Mouse (Mus musculus) midbrain, embryonic 14.5 days (tissue): ENCODE data around the gene Slc7a5. TPM values are rescaled to one million over a fixed set of nuclear protein-coding genes. Genes with fewer than 3 reads are reported as not detected.

Experiments
- ATAC-seq: fragments of 200-750 bp; cut with Nextera tagmentation; 2 replicates; pipeline ENCODE4 v1.8.0; 2017; ENCODE audit warnings: moderate number of reproducible peaks, moderate library complexity; ENCODE audit not compliant: low FRiP score, low TSS enrichment
- DNase-seq: peaks from one replicate; pipeline ENCODE4 v3.0.0-alpha.2; 2015
- H3K27ac ChIP-seq: fragments of 300-500 bp; sonication (generic); replicated peaks from 2 replicates; pipeline ENCODE4 v1.5.1; 2014; ENCODE audit warnings: mild to moderate bottlenecking, low read depth, low read length, moderate library complexity
- H3K27me3 ChIP-seq: fragments of 300-500 bp; sonication (generic); 2 replicates; pipeline ENCODE4 v1.6.1; 2014; ENCODE audit warnings: low read length, control low read depth, mixed read lengths; ENCODE audit not compliant: control insufficient read depth, insufficient read depth
- H3K36me3 ChIP-seq: fragments of 300-500 bp; sonication (generic); 2 replicates; pipeline ENCODE4 v1.6.1; 2014; ENCODE audit warnings: low read length, control low read depth; ENCODE audit not compliant: control insufficient read depth, insufficient read depth
- H3K4me1 ChIP-seq: fragments of 300-500 bp; sonication (generic); 2 replicates; pipeline ENCODE4 v1.6.1; 2014; ENCODE audit warnings: mild to moderate bottlenecking, antibody characterized with exemption, low read length, control low read depth; ENCODE audit not compliant: control insufficient read depth, insufficient read depth
- H3K4me2 ChIP-seq: fragments of 300-500 bp; sonication (generic); 2 replicates; pipeline ENCODE4 v1.6.1; 2014; ENCODE audit warnings: mild to moderate bottlenecking, low read length, moderate library complexity
- H3K4me3 ChIP-seq: fragments of 300-500 bp; sonication (generic); replicated peaks from 2 replicates; pipeline ENCODE4 v1.5.1; 2014; ENCODE audit warnings: low read depth, low read length
- H3K9ac ChIP-seq: fragments of 300-500 bp; sonication (generic); replicated peaks from 2 replicates; pipeline ENCODE4 v1.6.1; 2014; ENCODE audit warnings: mild to moderate bottlenecking, low read length, moderate library complexity
- H3K9me3 ChIP-seq: fragments of 300-500 bp; sonication (generic); 2 replicates; pipeline ENCODE4 v1.6.1; 2016; ENCODE audit warnings: low read length, control low read depth, mixed read lengths; ENCODE audit not compliant: control insufficient read depth
- WGBS: fragments of 180-500 bp; shearing (Covaris S2); extraction: QIAGEN DNeasy Blood & Tissue Kit; methylation state at CpG from one replicate; pipeline ENCODE4 v1.1.7; 2014; 5-methylcytosine and 5-hydroxymethylcytosine counted together
- polyA plus RNA-seq: library from polyadenylated mRNA; unstranded; fragments of >200 nt; fragmentation: Nextera tagmentation; extraction: Ambion mirVana; gene quantifications from 2 replicates; pipeline ENCODE4 v1.2.1, GENCODE M21; 2014

Gene Slc7a5
- polyA plus RNA-seq, 1 experiment from 2014 or later: 54.0 TPM

- Histone ChIP-seq H3K4me3 (no peak overlapping the region), H3K27ac (no peak overlapping the region)
Observed at GRCm38 (mm10) chr8:121843184-121843733, 64.2 kb downstream of the Slc7a5 start.

GRCm38 (mm10) chr8:121842064-121842955 lies 65.2 kb downstream of the Slc7a5 start:
- WGBS: 85% methylated on average over 8 of the region's 8 CpGs
- Histone ChIP-seq H3K9ac (no peak overlapping the region), H3K9me3 (no peaks in the 10 kb centered on the region), H3K27ac (no peak overlapping the region), H3K27me3 (no peaks in the 10 kb centered on the region), H3K4me1 (no peaks in the 10 kb centered on the region), H3K4me2 (no peak overlapping the region), H3K36me3 (no peaks in the 10 kb centered on the region), H3K4me3 (no peak overlapping the region)
- DNase-seq (no peak), ATAC-seq (no peak)

More at GRCm38 (mm10) chr8:121843184-121843733, 64.2 kb downstream of the Slc7a5 start:
- H3K36me3 ChIP-seq: no peaks in the 10 kb centered on the region
- H3K27me3 ChIP-seq: no peaks in the 10 kb centered on the region
- H3K4me1 ChIP-seq: no peaks in the 10 kb centered on the region
- no peak for ATAC-seq
- no peak overlapping the region for H3K4me2 ChIP-seq
- H3K9me3 ChIP-seq: no peaks in the 10 kb centered on the region
- H3K9ac ChIP-seq: no peak overlapping the region
- 77% methylated on average over 3 of the region's 3 CpGs for WGBS
- DNase-seq: no peak

GRCm38 (mm10) chr8:121841242-121841641 lies 66.3 kb downstream of the Slc7a5 start:
- 45% methylated on average over 8 of the region's 8 CpGs for WGBS
- H3K27ac ChIP-seq: no peak overlapping the region
- H3K4me1 ChIP-seq: no peaks in the 10 kb centered on the region
- no peak for ATAC-seq
- peak; percentile 69 for DNase-seq
- no peak overlapping the region for H3K4me3 ChIP-seq
- no peak overlapping the region for H3K4me2 ChIP-seq
- no peaks in the 10 kb centered on the region for H3K27me3 ChIP-seq
- H3K9ac ChIP-seq: no peak overlapping the region
- H3K9me3 ChIP-seq: no peaks in the 10 kb centered on the region
- H3K36me3 ChIP-seq: no peaks in the 10 kb centered on the region

GRCm38 (mm10) chr8:121832503-121832902 lies 75.0 kb downstream of the Slc7a5 start:
- Histone ChIP-seq H3K4me2 (no peak overlapping the region), H3K9ac (no peak overlapping the region; the same call in 1 of the 2 replicates), H3K4me1 (peaks cover 11% of the 10 kb centered on the region), H3K27me3 (no peaks in the 10 kb centered on the region), H3K4me3 (no peak overlapping the region), H3K27ac (no peak overlapping the region), H3K36me3 (no peaks in the 10 kb centered on the region), H3K9me3 (no peaks in the 10 kb centered on the region)
- ATAC-seq: no peak
- WGBS: 18% methylated on average over 6 of the region's 6 CpGs
- DNase-seq: peak; percentile 90

GRCm38 (mm10) chr8:121832061-121832460 lies 75.4 kb downstream of the Slc7a5 start:
- Histone ChIP-seq H3K4me2 (no peak overlapping the region), H3K36me3 (no peaks in the 10 kb centered on the region), H3K9me3 (no peaks in the 10 kb centered on the region), H3K4me3 (no peak overlapping the region), H3K9ac (no peak overlapping the region), H3K27ac (no peak overlapping the region), H3K27me3 (no peaks in the 10 kb centered on the region), H3K4me1 (peaks cover 11% of the 10 kb centered on the region)
- ATAC-seq (no peak), DNase-seq (no peak)
- 88% methylated on average over 2 of the region's 2 CpGs for WGBS

Other genes starting within 250 kb of the Slc7a5 start
- 73.5 and 86.4 TPM in 2 replicates for gene Jph3, start 178.1 kb downstream of the Slc7a5 start, polyA plus RNA-seq
- 38.5 and 41.7 TPM in 2 replicates for gene Klhdc4, start 78.1 kb downstream of the Slc7a5 start, polyA plus RNA-seq
- not detected in 2 replicates for gene Car5a, start 37.2 kb upstream of the Slc7a5 start, polyA plus RNA-seq
- gene Banp, start 42.1 kb upstream of the Slc7a5 start, polyA plus RNA-seq: 47.7 and 48.7 TPM in 2 replicates